Mouse (Mus musculus): ENCODE measurements around the gene Pigx. TPM values are rescaled to one million over a fixed set of nuclear protein-coding genes. Genes with fewer than 3 reads are reported as not detected.

The Pigx gene
- polyA plus RNA-seq (2015; fragmentation: Nextera tagmentation; extraction: Ambion mirVana) = 148 and 158 TPM in 2 replicates

DNA sequence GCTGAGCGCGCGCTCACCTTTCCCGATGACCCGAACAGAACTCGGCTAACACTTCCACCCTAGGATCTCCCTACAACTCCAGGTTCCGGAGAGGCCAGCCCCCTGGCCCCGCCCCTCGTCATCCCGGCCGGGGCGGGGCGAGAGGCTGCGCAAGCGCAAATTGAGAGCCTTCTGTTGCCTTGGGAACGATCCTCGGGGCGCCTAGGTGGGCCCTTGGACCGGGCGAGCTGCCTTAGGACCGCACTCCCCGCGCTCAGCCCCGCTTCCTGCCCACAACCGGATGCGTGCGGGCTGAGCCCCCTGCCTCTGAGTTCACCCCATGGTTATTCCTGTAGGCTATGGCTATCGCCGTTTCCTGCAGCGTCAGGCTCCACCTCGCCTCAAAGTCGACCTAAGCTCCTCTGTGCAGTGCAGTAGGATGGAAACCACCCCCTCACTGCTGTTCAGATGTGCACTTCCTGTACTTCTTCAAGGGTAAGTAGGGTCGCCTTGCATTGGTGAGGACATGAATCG lies at the start of gene Pigx, which contains the start of gene Cep19:
Gene Pigx, minus strand, starts transcription at position 103 of the 513 bp plus-strand sequence.
Gene Cep19, plus strand, starts transcription at position 163 of the 513 bp plus-strand sequence.
- under 1% methylated on average over 34 of the region's 34 CpGs for WGBS
- Histone ChIP-seq H3K27me3 (no peaks in the 10 kb centered on the region), H3K36me3 (ENCODE audit: poor library complexity, severe bottlenecking) (peaks cover 35% of the 10 kb centered on the region), H3K4me3 (peak within 1 kb of the TSS; percentile 97), H3K9ac (peak within 1 kb of the TSS; percentile 96), H3K9me3 (replicated peaks) (no peaks in the 10 kb centered on the region), H3K4me1 (peaks cover 20% of the 10 kb centered on the region), H3K27ac (peak within 1 kb of the TSS; percentile 78), H3K4me2 (peak within 1 kb of the TSS; percentile 79)
- peak; percentile 98 for ATAC-seq

GRCm38 (mm10) chr16:32147589-32148207 lies 48.2 kb upstream of the Pigx start:
- Histone ChIP-seq H3K9ac (no peak overlapping the region), H3K9me3 (replicated peaks) (no peaks in the 10 kb centered on the region; the same call in 1 of the 2 replicates), H3K4me2 (peak overlapping the region; percentile 33; the same call in 1 of the 2 replicates), H3K4me3 (no peak overlapping the region), H3K27ac (no peak overlapping the region), H3K4me1 (no peaks in the 10 kb centered on the region), H3K27me3 (no peaks in the 10 kb centered on the region), H3K36me3 (ENCODE audit: poor library complexity, severe bottlenecking) (peaks cover 6% of the 10 kb centered on the region; the same call in 1 of the 2 replicates)
- no peak for ATAC-seq
- WGBS = 63% methylated on average over 12 of the region's 13 CpGs

GRCm38 (mm10) chr16:32144592-32144991 lies 45.1 kb upstream of the Pigx start:
- Histone ChIP-seq H3K4me3 (no peak overlapping the region), H3K27me3 (no peaks in the 10 kb centered on the region), H3K27ac (no peak overlapping the region), H3K9ac (no peak overlapping the region), H3K4me2 (no peak overlapping the region), H3K36me3 (ENCODE audit: poor library complexity, severe bottlenecking) (peaks cover 6% of the 10 kb centered on the region; the same call in 1 of the 2 replicates), H3K9me3 (replicated peaks) (no peaks in the 10 kb centered on the region; the same call in 1 of the 2 replicates), H3K4me1 (no peaks in the 10 kb centered on the region)
- 92% methylated on average over 17 of the region's 17 CpGs for WGBS
- no peak for ATAC-seq

- Histone ChIP-seq H3K9me3 (replicated peaks) (no peaks in the 10 kb centered on the region; the same call in 1 of the 2 replicates), H3K4me3 (no peak overlapping the region), H3K36me3 (ENCODE audit: poor library complexity, severe bottlenecking) (peaks cover 6% of the 10 kb centered on the region; the same call in 1 of the 2 replicates), H3K27me3 (no peaks in the 10 kb centered on the region), H3K27ac (no peak overlapping the region), H3K4me2 (no peak overlapping the region), H3K4me1 (no peaks in the 10 kb centered on the region), H3K9ac (no peak overlapping the region)
- no peak for ATAC-seq
- 92% methylated on average over 15 of the region's 15 CpGs for WGBS
Observed at GRCm38 (mm10) chr16:32143766-32144165, 44.2 kb upstream of the Pigx start.

DNA sequence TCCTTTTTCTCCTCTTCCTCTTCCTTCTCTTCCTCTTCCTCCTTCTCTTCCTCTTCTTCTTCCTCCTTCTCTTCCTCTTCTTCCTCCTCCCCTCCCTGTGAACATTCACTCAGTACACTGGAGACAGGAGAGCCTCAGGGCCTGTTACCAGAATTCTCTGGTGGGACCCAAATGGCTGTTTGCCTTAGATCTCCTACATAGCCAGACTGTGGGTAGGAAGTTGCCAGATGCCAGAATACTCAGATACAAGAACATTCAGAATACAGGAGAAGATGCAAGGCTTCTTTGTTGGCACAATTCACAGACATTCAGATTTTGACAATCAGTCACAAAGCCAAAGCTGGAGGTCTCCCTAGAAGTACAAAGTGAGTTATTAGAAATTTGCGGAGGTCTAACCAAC lies 39.4 kb upstream of the Pigx start:
- Histone ChIP-seq H3K27ac (no peak overlapping the region), H3K4me2 (no peak overlapping the region), H3K4me3 (no peak overlapping the region), H3K36me3 (ENCODE audit: poor library complexity, severe bottlenecking) (peaks cover under 1% of the 10 kb centered on the region; the same call in 1 of the 2 replicates), H3K9me3 (replicated peaks) (no peaks in the 10 kb centered on the region), H3K9ac (no peak overlapping the region), H3K27me3 (no peaks in the 10 kb centered on the region), H3K4me1 (no peaks in the 10 kb centered on the region)
- 89% methylated on average over 1 of the region's 1 CpGs for WGBS
- no peak for ATAC-seq

DNA sequence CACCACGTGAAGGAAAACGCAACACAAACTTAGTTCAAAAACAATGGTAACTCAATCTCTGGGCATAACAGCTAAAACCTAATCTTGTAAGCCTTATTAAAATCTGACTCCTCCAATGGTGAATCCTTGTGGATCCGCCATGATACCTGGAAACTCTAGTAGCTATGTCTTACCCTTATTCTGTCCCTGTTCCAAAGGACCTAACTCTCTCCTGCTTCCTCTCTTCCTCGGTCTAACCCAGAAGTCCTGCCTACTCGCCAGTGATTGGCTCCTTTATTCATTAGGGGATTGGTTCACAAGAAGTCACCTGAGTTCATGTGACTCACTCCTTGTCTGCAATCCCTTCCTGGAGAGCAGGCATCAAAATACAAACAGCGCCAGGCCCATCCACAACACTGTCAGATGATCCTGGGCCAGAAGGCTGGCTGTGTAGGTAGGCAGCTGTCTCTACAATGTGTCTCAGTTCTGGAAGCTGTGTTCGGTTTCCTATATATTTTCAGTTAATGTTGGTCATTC lies 36.4 kb upstream of the Pigx start:
- Histone ChIP-seq H3K27ac (no peak overlapping the region), H3K4me2 (no peak overlapping the region), H3K27me3 (no peaks in the 10 kb centered on the region), H3K9ac (no peak overlapping the region), H3K4me3 (no peak overlapping the region), H3K9me3 (replicated peaks) (no peaks in the 10 kb centered on the region), H3K4me1 (no peaks in the 10 kb centered on the region), H3K36me3 (ENCODE audit: poor library complexity, severe bottlenecking) (no peaks in the 10 kb centered on the region)
- ATAC-seq = no peak
- 82% methylated on average over 7 of the region's 7 CpGs for WGBS

GRCm38 (mm10) chr16:32133148-32133547 lies 33.6 kb upstream of the Pigx start:
- 81% methylated on average over 3 of the region's 3 CpGs for WGBS
- Histone ChIP-seq H3K9me3 (replicated peaks) (no peaks in the 10 kb centered on the region), H3K4me3 (no peak overlapping the region), H3K4me1 (no peaks in the 10 kb centered on the region), H3K27ac (no peak overlapping the region), H3K36me3 (ENCODE audit: poor library complexity, severe bottlenecking) (no peaks in the 10 kb centered on the region), H3K4me2 (no peak overlapping the region), H3K9ac (no peak overlapping the region), H3K27me3 (no peaks in the 10 kb centered on the region)
- no peak for ATAC-seq

- no peaks in the 10 kb centered on the region for H3K4me1 ChIP-seq
- ATAC-seq = no peak
Observed at GRCm38 (mm10) chr16:32130190-32130826, 30.8 kb upstream of the Pigx start.

DNA sequence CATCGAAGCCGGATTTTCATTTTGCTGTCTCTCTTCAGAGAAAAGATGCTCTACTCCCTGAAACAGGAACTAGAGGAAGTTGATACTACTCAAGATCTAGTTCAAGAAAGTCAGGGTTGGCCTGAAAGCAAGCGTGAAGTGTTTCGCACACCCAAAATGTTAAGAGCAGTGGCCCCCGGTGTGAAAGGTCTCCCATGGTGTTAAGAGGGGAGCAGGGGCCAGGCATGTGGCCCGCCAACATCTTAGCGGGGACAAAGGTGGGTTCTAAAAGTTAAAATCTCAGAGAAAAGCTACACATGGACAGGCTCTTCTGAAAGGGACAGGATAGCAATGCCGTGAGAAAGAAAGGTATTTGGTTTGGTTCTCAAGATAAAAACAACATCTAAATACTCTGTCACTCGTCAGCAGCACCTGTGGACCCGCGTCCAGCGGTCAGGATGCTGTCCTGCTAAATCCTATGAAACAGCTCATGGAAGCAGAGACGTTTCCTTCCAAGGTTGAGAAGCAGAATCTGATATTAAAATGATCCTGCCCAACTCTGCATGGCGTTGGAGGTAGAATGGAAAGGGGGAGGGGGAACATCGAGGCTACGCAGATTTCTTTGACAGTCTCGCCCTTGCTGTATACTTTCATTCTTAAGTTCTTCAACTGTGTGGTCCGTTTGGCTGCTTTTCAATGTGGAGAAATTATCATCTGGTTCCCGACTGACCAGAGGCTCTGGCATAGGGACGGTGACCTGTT lies 30.1 kb upstream of the Pigx start:
- H3K4me2 ChIP-seq = no peak overlapping the region
- H3K9me3 ChIP-seq (replicated peaks) = no peaks in the 10 kb centered on the region
- H3K27ac ChIP-seq = no peak overlapping the region
- no peaks in the 10 kb centered on the region for H3K4me1 ChIP-seq
- no peak for ATAC-seq
- no peak overlapping the region for H3K4me3 ChIP-seq
- 85% methylated on average over 20 of the region's 20 CpGs for whole genome bisulfite sequencing
- no peaks in the 10 kb centered on the region for H3K36me3 ChIP-seq (ENCODE audit: poor library complexity, severe bottlenecking)
- H3K27me3 ChIP-seq = no peaks in the 10 kb centered on the region
- no peak overlapping the region for H3K9ac ChIP-seq

More at GRCm38 (mm10) chr16:32130190-32130826, 30.8 kb upstream of the Pigx start:
- Histone ChIP-seq H3K27ac (no peak overlapping the region), H3K9me3 (replicated peaks) (no peaks in the 10 kb centered on the region), H3K4me2 (no peak overlapping the region), H3K9ac (no peak overlapping the region), H3K4me3 (no peak overlapping the region), H3K27me3 (no peaks in the 10 kb centered on the region), H3K36me3 (ENCODE audit: poor library complexity, severe bottlenecking) (no peaks in the 10 kb centered on the region)
- WGBS = 81% methylated on average over 16 of the region's 16 CpGs

DNA sequence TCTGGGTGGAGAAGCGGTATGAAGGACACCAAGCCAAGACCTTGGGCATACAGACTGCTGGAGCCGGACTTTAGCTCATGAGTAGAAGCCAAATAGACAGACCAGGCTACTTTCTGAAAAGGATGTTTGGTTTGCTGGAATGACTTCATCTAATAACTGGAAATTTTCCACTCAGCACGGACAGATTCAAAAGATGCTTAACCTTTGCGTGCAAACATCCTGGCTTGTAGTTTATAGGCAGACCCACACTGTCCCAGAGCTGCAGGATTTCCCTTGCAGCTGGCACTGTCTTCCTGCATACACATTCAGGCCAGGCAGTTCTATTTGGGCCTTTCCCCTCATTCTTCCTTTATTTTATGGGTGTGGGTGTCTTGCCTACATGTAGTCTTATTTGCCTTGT lies 27.5 kb upstream of the Pigx start:
- Histone ChIP-seq H3K9me3 (replicated peaks) (no peaks in the 10 kb centered on the region), H3K27me3 (no peaks in the 10 kb centered on the region), H3K4me3 (no peak overlapping the region), H3K36me3 (ENCODE audit: poor library complexity, severe bottlenecking) (no peaks in the 10 kb centered on the region), H3K4me1 (no peaks in the 10 kb centered on the region), H3K9ac (no peak overlapping the region), H3K27ac (no peak overlapping the region), H3K4me2 (no peak overlapping the region)
- 89% methylated on average over 4 of the region's 4 CpGs for WGBS
- ATAC-seq = no peak

GRCm38 (mm10) chr16:32125364-32125763 lies 25.8 kb upstream of the Pigx start:
- no peaks in the 10 kb centered on the region for H3K36me3 ChIP-seq (ENCODE audit: poor library complexity, severe bottlenecking)
- H3K4me2 ChIP-seq = no peak overlapping the region
- 90% methylated on average over 3 of the region's 3 CpGs for WGBS
- H3K4me1 ChIP-seq = no peaks in the 10 kb centered on the region
- no peak overlapping the region for H3K4me3 ChIP-seq
- no peak overlapping the region for H3K27ac ChIP-seq
- ATAC-seq = no peak
- H3K9me3 ChIP-seq (replicated peaks) = no peaks in the 10 kb centered on the region
- no peak overlapping the region for H3K9ac ChIP-seq
- H3K27me3 ChIP-seq = no peaks in the 10 kb centered on the region

All from forebrain, embryonic 13.5 days (tissue).